Comparison of ENCODE assay signal across 9 mouse cellular contexts in the genomic region with DNA sequence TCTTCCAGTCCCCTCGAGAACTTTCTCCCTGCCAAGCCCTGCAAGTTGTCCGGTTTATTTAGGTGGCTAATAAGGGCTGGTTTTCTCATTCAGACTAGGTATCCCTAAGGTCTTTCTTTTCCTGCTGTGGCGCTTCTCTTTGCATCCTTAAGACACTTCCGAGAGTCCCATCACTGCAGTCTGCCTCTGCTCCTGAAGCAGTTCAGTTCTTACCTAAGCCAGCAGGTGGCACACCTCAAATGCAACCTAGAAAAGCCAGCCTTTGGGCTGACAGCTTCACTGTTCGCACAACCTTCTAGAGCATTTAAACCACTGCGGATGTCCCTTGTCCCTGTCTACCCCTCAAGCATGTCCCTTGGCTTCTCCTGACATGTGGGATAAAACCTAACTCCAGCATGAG. TPM values are rescaled to one million over a fixed set of nuclear protein-coding genes. Genes with fewer than 3 reads are reported as not detected.
A peak's percentile ranks its signal among the peaks of the same experiment; 100 is the strongest.
DNase-seq lines count a peak whose midpoint lies in the region; ATAC-seq and TF ChIP-seq lines count a peak whose summit lies in the region.
"Had no signal": no experiment of that assay in that cellular context is flagged by ENCODE, and none has a peak within 500 bp of the region (broad histone marks: within the 10 kb centered on the region; RNA-seq: fewer than 3 reads in every experiment).

No protein-coding gene starts in this region.

- TF ChIP-seq EP300 in liver, embryonic 14.5 days (IDR thresholded peaks at IDR 0.05; ENCODE audit: low read depth): no peak

- peak; percentile 58; the same call in 1 of the 2 replicates for ATAC-seq in frontal cortex, adult (ENCODE audit: low TSS enrichment)
- no peak for ATAC-seq in liver, embryonic 14.5 days (ENCODE audit: insufficient read depth)

- peak; percentile 18 for TF ChIP-seq CTCF in C2C12 (IDR thresholded peaks at IDR 0.05; ENCODE audit: control insufficient read depth, insufficient read depth, insufficient read length)
- peak; percentile 75 for TF ChIP-seq CTCF in liver, embryonic 14.5 days (IDR thresholded peaks at IDR 0.05; ENCODE audit: low read depth)

- peaks cover 3% of the 10 kb centered on the region for H3K36me3 ChIP-seq in C2C12 (ENCODE audit: control insufficient read depth, insufficient read depth)
- peaks cover 20% of the 10 kb centered on the region for H3K36me3 ChIP-seq in liver, embryonic 14.5 days (replicated peaks; ENCODE audit: control insufficient read depth, insufficient read depth, low read depth)

- no peak for DNase-seq in frontal cortex, postnatal 10 days (ENCODE audit: low spot score in 2 of 2)
- DNase-seq in cerebellum, adult 9-11 months: peak; percentile 38
- DNase-seq in heart, postnatal 10 days: peak; percentile 57 to 75
- no peak for DNase-seq in liver, embryonic 14.5 days (ENCODE audit: low read depth in 3 of 3, low spot score in 3 of 3)
- peak; percentile 37 for DNase-seq in right cerebral cortex, postnatal 4 days
- no peak for DNase-seq in spleen, adult 18-20 months
- DNase-seq: liver, embryonic 13.5 days had no signal

- intact Hi-C loops in heart, postnatal 10 days (cut with DNase I): loop anchor here (1.0 to 10.0 kb wide), 3 partner anchors 13 to 815 kb away; partner anchors contain the start of gene Leng1

- WGBS in liver, embryonic 14.5 days (ENCODE audit: insufficient replicate concordance): 46% methylated on average over 6 of the region's 6 CpGs

- H3ac ChIP-seq in C2C12 (ENCODE audit: control insufficient read depth, insufficient read length, low read depth): no peak overlapping the region

- H3K79me3 ChIP-seq in C2C12 (ENCODE audit: low read depth): no peaks in the 10 kb centered on the region

- no peak overlapping the region for H3K4me3 ChIP-seq in C2C12 (ENCODE audit: insufficient read depth, poor library complexity, severe bottlenecking)
- H3K4me3 ChIP-seq in liver, embryonic 14.5 days (ENCODE audit: insufficient read depth in 1 of 2, low read depth in 2 of 2, low read length in 2 of 2): no peak overlapping the region
- H3K4me3 ChIP-seq: liver, embryonic 13.5 days had no signal

- H3K4me1 ChIP-seq in liver, embryonic 14.5 days (replicated peaks; ENCODE audit: control insufficient read depth in 2 of 2, insufficient read depth in 2 of 2, low read length in 1 of 2): no peaks in the 10 kb centered on the region

- no peaks in the 10 kb centered on the region for H3K27me3 ChIP-seq in C2C12 (ENCODE audit: control insufficient read depth, insufficient read depth, insufficient read length)
- peaks cover 25% of the 10 kb centered on the region for H3K27me3 ChIP-seq in liver, embryonic 14.5 days (ENCODE audit: control insufficient read depth, insufficient read depth, low read length)

- no peak overlapping the region for H3K4me2 ChIP-seq in liver, embryonic 14.5 days (ENCODE audit: low read depth)

- H3K27ac ChIP-seq in liver, embryonic 14.5 days: no peak overlapping the region
- H3K27ac ChIP-seq: liver, embryonic 13.5 days had no signal

- H3K9me3 ChIP-seq in liver, embryonic 14.5 days (ENCODE audit: control insufficient read depth, low read length): no peaks in the 10 kb centered on the region
- H3K9me3 ChIP-seq: liver, embryonic 13.5 days had no signal

- no peaks in the 10 kb centered on the region for H3K79me2 ChIP-seq in C2C12 (ENCODE audit: control insufficient read depth, insufficient read depth)

- H3K9ac ChIP-seq in liver, embryonic 14.5 days (replicated peaks): no peak overlapping the region
- H3K9ac ChIP-seq: liver, embryonic 13.5 days had no signal

TF ChIP-seq in C2C12, 6 proteins besides CTCF, POLR2A, EP300 and RAD21:
- TF ChIP-seq MYOD1 (IDR thresholded peaks at IDR 0.05; ENCODE audit: control insufficient read depth, insufficient read length, low read depth) (no peak), MYOG (IDR thresholded peaks at IDR 0.05; ENCODE audit: control insufficient read depth, extremely low read depth, insufficient read length) (no peak), MAX (IDR thresholded peaks at IDR 0.05) (no peak), CEBPB (IDR thresholded peaks at IDR 0.05; ENCODE audit: low read depth) (no peak), FOSL1 (IDR thresholded peaks at IDR 0.05; ENCODE audit: insufficient read depth, low read length, poor library complexity, severe bottlenecking) (no peak), USF1 (IDR thresholded peaks at IDR 0.05; ENCODE audit: low read depth) (no peak)

RNA-seq across cellular contexts. Expression of gene Eps8l1, which starts 19.2 kb away (rescaled TPM):
- polyA plus RNA-seq in C2C12 (2012; fragmentation: generic; extraction: Trizol): 0.28 TPM
- 1 to 10 TPM; 3.2 to 3.5 TPM for total RNA-seq in heart, postnatal 10 days (2021)
- 1.0 and 1.6 TPM in 2 replicates for polyA plus RNA-seq in liver, embryonic 14.5 days (2012; rRNA removed)
- 0.10 and 1.2 TPM in 2 replicates for polyA plus RNA-seq in liver, embryonic 14.5 days (2014; fragmentation: Nextera tagmentation; extraction: Ambion mirVana)

RNA-seq across cellular contexts. Expression of gene Ppp1r12c, which starts 21.8 kb away (rescaled TPM):
- polyA plus RNA-seq in C2C12 (2012; fragmentation: generic; extraction: Trizol): 54.6 TPM
- total RNA-seq in heart, postnatal 10 days (2021): 10 to 100 TPM; 74.8 to 97.1 TPM
- 16.2 and 22.2 TPM in 2 replicates for polyA plus RNA-seq in liver, embryonic 14.5 days (2012; rRNA removed)
- 15.6 and 22.2 TPM in 2 replicates for polyA plus RNA-seq in liver, embryonic 14.5 days (2014; fragmentation: Nextera tagmentation; extraction: Ambion mirVana)

RNA-seq across cellular contexts. Expression of gene Rdh13, which starts 34.2 kb away (rescaled TPM):
- polyA plus RNA-seq in C2C12 (2012; fragmentation: generic; extraction: Trizol): 40.7 TPM
- 10 to 100 TPM; 32.8 to 34.1 TPM for total RNA-seq in heart, postnatal 10 days (2021)
- polyA plus RNA-seq in liver, embryonic 14.5 days (2012; rRNA removed): 3.1 and 4.0 TPM in 2 replicates
- polyA plus RNA-seq in liver, embryonic 14.5 days (2014; fragmentation: Nextera tagmentation; extraction: Ambion mirVana): 5.2 and 5.6 TPM in 2 replicates

RNA-seq across cellular contexts. Expression of gene Tnnt1, which starts 36.5 kb away (rescaled TPM):
- 34.7 TPM for polyA plus RNA-seq in C2C12 (2012; fragmentation: generic; extraction: Trizol)
- 10 to 100 TPM; 36.1 to 38.1 TPM for total RNA-seq in heart, postnatal 10 days (2021)
- 2.0 and 4.0 TPM in 2 replicates for polyA plus RNA-seq in liver, embryonic 14.5 days (2012; rRNA removed)
- polyA plus RNA-seq in liver, embryonic 14.5 days (2014; fragmentation: Nextera tagmentation; extraction: Ambion mirVana): 2.6 and 3.3 TPM in 2 replicates

RNA-seq across cellular contexts. Expression of gene Tnni3, which starts 44.4 kb away (rescaled TPM):
- polyA plus RNA-seq in C2C12 (2012; fragmentation: generic; extraction: Trizol): 0.91 TPM
- total RNA-seq in heart, postnatal 10 days (2021): 1,000 to 10,000 TPM; 6,124 to 6,345 TPM
- 0.30 and 0.35 TPM in 2 replicates for polyA plus RNA-seq in liver, embryonic 14.5 days (2012; rRNA removed)
- polyA plus RNA-seq in liver, embryonic 14.5 days (2014; fragmentation: Nextera tagmentation; extraction: Ambion mirVana): 0.45 TPM in 1 of 2 replicates, not detected in the other

Comparison
In these comparisons a context has a peak if more than half of its experiments do, and no peak if none do; other contexts are left out.
1. DNase-seq: peak in cerebellum, adult 9-11 months (single experiment), heart, postnatal 10 days (2 of 2) and right cerebral cortex, postnatal 4 days (single experiment); none in frontal cortex, postnatal 10 days (0 of 2), liver, embryonic 14.5 days (0 of 3) and spleen, adult 18-20 months (0 of 2).